Mouse (Mus musculus) cortical plate, adult 2 months (tissue): ENCODE data around the gene Mvb12b.

Source experiments
- CTCF ChIP-seq: fragments of 200-500 bp; IDR thresholded peaks from 2 replicates; pipeline ENCODE4 v1.5.1; 2011; ENCODE audit warnings: mild to moderate bottlenecking, control low read depth, low read length; ENCODE audit not compliant: insufficient read depth; ENCODE audit errors: extremely low read depth
- POLR2A ChIP-seq: fragments of 200-500 bp; IDR thresholded peaks from 2 replicates; pipeline ENCODE4 v1.6.1; 2011; ENCODE audit warnings: mild to moderate bottlenecking, low read length, control low read depth; ENCODE audit not compliant: insufficient read depth; ENCODE audit errors: extremely low read depth

GRCm38 (mm10) chr2:33784721-33785120 lies 103.0 kb downstream of the Mvb12b start:
- TF ChIP-seq CTCF (no peak), POLR2A (no peak)
